Comparison of ENCODE assay signal across 8 mouse cellular contexts in genomic region chr2:157561165-157561836, GRCm38 (mm10). TPM values are rescaled to one million over a fixed set of nuclear protein-coding genes. Genes with fewer than 3 reads are reported as not detected.
DNase-seq lines count a peak whose midpoint lies in the region; ATAC-seq lines count a peak whose summit lies in the region.

No protein-coding gene starts in this region.

- peaks cover 42% of the 10 kb centered on the region for H3K36me3 ChIP-seq in forebrain, embryonic 14.5 days (ENCODE audit: control insufficient read depth, insufficient read depth, low read length)
- H3K36me3 ChIP-seq in neural tube, embryonic 15.5 days: peaks cover 51% of the 10 kb centered on the region

- DNase-seq in 416B (ENCODE audit: low read depth): peak; percentile 26
- peak; percentile 87 for DNase-seq in cerebellum, adult 11-12 months
- peak; percentile 93 for DNase-seq in forebrain, embryonic 14.5 days (ENCODE audit: low spot score)
- DNase-seq in heart, postnatal 14 days: peak; percentile 83 to 90
- peak; percentile 94 to 95 for DNase-seq in kidney, postnatal 36 days
- DNase-seq in lung, adult 18-20 months: peak; percentile 90 to 94
- DNase-seq in B cell, adult 2 months: no peak

- peak overlapping the region; percentile 67 for H3K4me2 ChIP-seq in forebrain, embryonic 14.5 days (ENCODE audit: low read length)
- peak overlapping the region; percentile 63 for H3K4me2 ChIP-seq in neural tube, embryonic 15.5 days

- peak overlapping the region; percentile 93 for H3K9ac ChIP-seq in forebrain, embryonic 14.5 days (ENCODE audit: low read length)
- peak overlapping the region; percentile 46 for H3K9ac ChIP-seq in neural tube, embryonic 15.5 days (replicated peaks)

- peaks cover 9% of the 10 kb centered on the region for H3K4me1 ChIP-seq in forebrain, embryonic 14.5 days (ENCODE audit: control insufficient read depth, insufficient read depth, low read length)
- H3K4me1 ChIP-seq in neural tube, embryonic 15.5 days: peaks cover 55% of the 10 kb centered on the region

- ATAC-seq in forebrain, embryonic 14.5 days: peak; percentile 35
- ATAC-seq in neural tube, embryonic 15.5 days (ENCODE audit: low FRiP score): peak; percentile 45

- intact Hi-C loops in heart, postnatal 14 days (cut with DNase I): no loop called here

- peak overlapping the region; percentile 91 for H3K27ac ChIP-seq in forebrain, embryonic 14.5 days (ENCODE audit: low read depth, low read length)
- peak overlapping the region; percentile 75 for H3K27ac ChIP-seq in neural tube, embryonic 15.5 days (replicated peaks)

- WGBS in forebrain, embryonic 14.5 days: 48% methylated on average over 27 of the region's 27 CpGs
- 45% methylated on average over 27 of the region's 27 CpGs for WGBS in neural tube, embryonic 15.5 days

- H3K9me3 ChIP-seq in forebrain, embryonic 14.5 days (replicated peaks; ENCODE audit: control insufficient read depth, low read length): peaks cover 22% of the 10 kb centered on the region
- peaks cover 7% of the 10 kb centered on the region for H3K9me3 ChIP-seq in neural tube, embryonic 15.5 days (replicated peaks)

- H3K27me3 ChIP-seq in forebrain, embryonic 14.5 days (replicated peaks; ENCODE audit: control insufficient read depth, insufficient read depth, low read length): no peaks in the 10 kb centered on the region
- no peaks in the 10 kb centered on the region for H3K27me3 ChIP-seq in neural tube, embryonic 15.5 days (replicated peaks)

- peak overlapping the region; percentile 55 for H3K4me3 ChIP-seq in forebrain, embryonic 14.5 days (ENCODE audit: low read depth, low read length)
- H3K4me3 ChIP-seq in neural tube, embryonic 15.5 days (replicated peaks): peak overlapping the region; percentile 49

RNA-seq across cellular contexts. Expression of gene Nnat, which starts 1.4 kb away (rescaled TPM):
- polyA plus RNA-seq in forebrain, embryonic 14.5 days (2014; fragmentation: Nextera tagmentation; extraction: Ambion mirVana): 6,589 and 7,102 TPM in 2 replicates
- 1 to 10 TPM; 3.6 to 7.5 TPM for total RNA-seq in heart, postnatal 14 days (2021)
- 3,438 and 4,597 TPM in 2 replicates for polyA plus RNA-seq in neural tube, embryonic 15.5 days (2015; fragmentation: Nextera tagmentation; extraction: Ambion mirVana)

RNA-seq across cellular contexts. Expression of gene Blcap, which starts 9.8 kb away (rescaled TPM):
- 240 and 254 TPM in 2 replicates for polyA plus RNA-seq in forebrain, embryonic 14.5 days (2014; fragmentation: Nextera tagmentation; extraction: Ambion mirVana)
- 10 to 100 TPM; 59.0 to 59.5 TPM for total RNA-seq in heart, postnatal 14 days (2021)
- 201 and 225 TPM in 2 replicates for polyA plus RNA-seq in neural tube, embryonic 15.5 days (2015; fragmentation: Nextera tagmentation; extraction: Ambion mirVana)

Comparison
In these comparisons a context has a peak if more than half of its experiments do, and no peak if none do; other contexts are left out.
1. DNase-seq: peak in 416B (single experiment), cerebellum, adult 11-12 months (single experiment), forebrain, embryonic 14.5 days (single experiment), heart, postnatal 14 days (2 of 2), kidney, postnatal 36 days (2 of 2) and lung, adult 18-20 months (2 of 2); none in B cell, adult 2 months (0 of 2).